Mouse (Mus musculus) left cerebral cortex, adult 11 months (tissue): ENCODE measurements around the gene Fgfr2.

ENCODE experiments used
- DNase-seq: peaks from one replicate; pipeline ENCODE4 v3.0.0; 2022; ENCODE audit warnings: low spot score

The Fgfr2 gene

GRCm38 (mm10) chr7:130980130-130980529 lies 2143.0 kb downstream of the Fgfr2 start:
- no peak for DNase-seq

GRCm38 (mm10) chr7:130978545-130978944 lies 2144.6 kb downstream of the Fgfr2 start:
- no peak for DNase-seq

- peak; percentile 50 for DNase-seq
Observed at GRCm38 (mm10) chr7:130977794-130978521, 2145.2 kb downstream of the Fgfr2 start.

GRCm38 (mm10) chr7:130976305-130976935 lies 2146.7 kb downstream of the Fgfr2 start:
- DNase-seq = no peak

GRCm38 (mm10) chr7:130972767-130973166 lies 2150.4 kb downstream of the Fgfr2 start:
- no peak for DNase-seq

- DNase-seq = no peak
Observed at GRCm38 (mm10) chr7:130969507-130969906, 2153.6 kb downstream of the Fgfr2 start.

GRCm38 (mm10) chr7:130969076-130969475 lies 2154.1 kb downstream of the Fgfr2 start:
- no peak for DNase-seq

GRCm38 (mm10) chr7:130968537-130968936 lies 2154.6 kb downstream of the Fgfr2 start:
- no peak for DNase-seq

GRCm38 (mm10) chr7:130967901-130968300 lies 2155.2 kb downstream of the Fgfr2 start:
- DNase-seq = no peak

GRCm38 (mm10) chr7:130966876-130967275 lies 2156.3 kb downstream of the Fgfr2 start:
- no peak for DNase-seq

GRCm38 (mm10) chr7:130966451-130966850 lies 2156.7 kb downstream of the Fgfr2 start:
- no peak for DNase-seq

- no peak for DNase-seq
Observed at GRCm38 (mm10) chr7:130965909-130966365, 2157.2 kb downstream of the Fgfr2 start.

- no peak for DNase-seq
Observed at GRCm38 (mm10) chr7:130965396-130965795, 2157.8 kb downstream of the Fgfr2 start.

- DNase-seq = no peak
Observed at GRCm38 (mm10) chr7:130964686-130965085, 2158.5 kb downstream of the Fgfr2 start.

GRCm38 (mm10) chr7:130961429-130961828 lies 2161.7 kb downstream of the Fgfr2 start:
- DNase-seq = no peak

- DNase-seq = no peak
Observed at GRCm38 (mm10) chr7:130959868-130960267, 2163.3 kb downstream of the Fgfr2 start.

GRCm38 (mm10) chr7:130958551-130958950 lies 2164.6 kb downstream of the Fgfr2 start:
- DNase-seq = no peak

GRCm38 (mm10) chr7:130954177-130954601 lies 2169.0 kb downstream of the Fgfr2 start:
- DNase-seq = no peak

- peak; percentile 42 for DNase-seq
Observed at GRCm38 (mm10) chr7:130953376-130953775, 2169.8 kb downstream of the Fgfr2 start.

GRCm38 (mm10) chr7:130951004-130951403 lies 2172.1 kb downstream of the Fgfr2 start:
- DNase-seq = no peak

GRCm38 (mm10) chr7:130950482-130950881 lies 2172.7 kb downstream of the Fgfr2 start:
- DNase-seq = no peak

GRCm38 (mm10) chr7:130949331-130949751 lies 2173.8 kb downstream of the Fgfr2 start:
- no peak for DNase-seq

GRCm38 (mm10) chr7:130948563-130949208 lies 2174.5 kb downstream of the Fgfr2 start:
- no peak for DNase-seq
